Mouse (Mus musculus) spleen, adult 2 months (tissue): ENCODE measurements around the gene Hdac9. TPM values are rescaled to one million over a fixed set of nuclear protein-coding genes. Genes with fewer than 3 reads are reported as not detected.

Source experiments
- DNase-seq, 2 experiments: peaks; one replicate each; pipeline versions ENCODE4 v3.0.0 to v3.0.0-alpha.2; 2012 to 2021; ENCODE audit warnings: low spot score in 2 of 2, low read depth in 1 of 2
- H3K27ac ChIP-seq: fragments of 200-500 bp; 2 replicates; pipeline ENCODE4 v1.5.1; 2012; ENCODE audit warnings: low read length, inconsistent platforms; ENCODE audit not compliant: insufficient read depth
- H3K27me3 ChIP-seq: fragments of 200-500 bp; 2 replicates; pipeline ENCODE4 v1.6.1; 2012; ENCODE audit warnings: mild to moderate bottlenecking, moderate library complexity, low read length, inconsistent platforms; ENCODE audit not compliant: control insufficient read depth, insufficient read depth
- H3K36me3 ChIP-seq: fragments of 200-500 bp; 2 replicates; pipeline ENCODE4 v1.6.1; 2012; ENCODE audit warnings: mild to moderate bottlenecking, low read length, inconsistent platforms; ENCODE audit not compliant: control insufficient read depth, insufficient read depth
- H3K4me1 ChIP-seq: fragments of 200-500 bp; 2 replicates; pipeline ENCODE4 v1.6.1; 2011; ENCODE audit warnings: inconsistent platforms; ENCODE audit not compliant: control insufficient read depth, insufficient read depth, insufficient read length
- H3K4me3 ChIP-seq: fragments of 200-500 bp; 2 replicates; pipeline ENCODE4 v1.5.1; 2011; ENCODE audit warnings: mild to moderate bottlenecking, inconsistent platforms; ENCODE audit not compliant: insufficient read depth, insufficient read length; ENCODE audit errors: extremely low read depth
- CTCF ChIP-seq: fragments of 200-500 bp; IDR thresholded peaks from 2 replicates; pipeline ENCODE4 v1.5.1; 2011; ENCODE audit warnings: mild to moderate bottlenecking, inconsistent platforms; ENCODE audit not compliant: insufficient read depth, insufficient read length, insufficient replicate concordance; ENCODE audit errors: extremely low read depth
- POLR2A ChIP-seq: fragments of 200-500 bp; IDR thresholded peaks from 2 replicates; pipeline ENCODE4 v1.6.1; 2011; ENCODE audit warnings: low read depth, low read length, inconsistent platforms
- WGBS: fragments of 180-500 bp; shearing (Covaris S2); methylation state at CpG from one replicate; pipeline ENCODE4 v1.1.7; 2018; 5-methylcytosine and 5-hydroxymethylcytosine counted together
- polyA plus RNA-seq: library from polyadenylated mRNA; depleted of rRNA; stranded (reverse); fragments of >200 nt; gene quantifications from 2 replicates; pipeline ENCODE4 v1.2.3, GENCODE M21; 2012

Hdac9 gene
- polyA plus RNA-seq, 1 experiment = 8.9 TPM

GRCm38 (mm10) chr12:34231621-34232150 is 685.2 kb downstream of the Hdac9 start:
- no peaks in the 10 kb centered on the region for H3K4me1 ChIP-seq
- H3K27ac ChIP-seq = no peak overlapping the region
- WGBS = 89% methylated on average over 4 of the region's 4 CpGs
- H3K27me3 ChIP-seq = no peaks in the 10 kb centered on the region
- DNase-seq = no peak
- H3K36me3 ChIP-seq = no peaks in the 10 kb centered on the region
- no peak overlapping the region for H3K4me3 ChIP-seq
- TF ChIP-seq CTCF (no peak), POLR2A (no peak)

- H3K27ac ChIP-seq = no peak overlapping the region
- no peaks in the 10 kb centered on the region for H3K4me1 ChIP-seq
- WGBS = 56% methylated on average over 2 of the region's 2 CpGs
- H3K36me3 ChIP-seq = no peaks in the 10 kb centered on the region
- DNase-seq = no peak
- no peaks in the 10 kb centered on the region for H3K27me3 ChIP-seq
- TF ChIP-seq CTCF (no peak), POLR2A (no peak)
- no peak overlapping the region for H3K4me3 ChIP-seq
Observed at GRCm38 (mm10) chr12:34224505-34224904, 692.4 kb downstream of the Hdac9 start.

- no peaks in the 10 kb centered on the region for H3K36me3 ChIP-seq
- H3K4me1 ChIP-seq = no peaks in the 10 kb centered on the region
- 87% methylated on average over 9 of the region's 9 CpGs for WGBS
- no peaks in the 10 kb centered on the region for H3K27me3 ChIP-seq
- no peak for DNase-seq
- no peak overlapping the region for H3K4me3 ChIP-seq
- H3K27ac ChIP-seq = no peak overlapping the region
- TF ChIP-seq POLR2A (no peak), CTCF (no peak)
Observed at GRCm38 (mm10) chr12:34221014-34221413, 695.9 kb downstream of the Hdac9 start.

- no peaks in the 10 kb centered on the region for H3K4me1 ChIP-seq
- H3K27ac ChIP-seq = no peak overlapping the region
- H3K27me3 ChIP-seq = no peaks in the 10 kb centered on the region
- no peak for TF ChIP-seq CTCF
- TF ChIP-seq POLR2A = no peak
- 68% methylated on average over 9 of the region's 9 CpGs for WGBS
- DNase-seq = no peak
- H3K4me3 ChIP-seq = no peak overlapping the region
- H3K36me3 ChIP-seq = no peaks in the 10 kb centered on the region
Observed at GRCm38 (mm10) chr12:34220051-34220926, 696.6 kb downstream of the Hdac9 start.

- TF ChIP-seq POLR2A (no peak), CTCF (no peak)
- 86% methylated on average over 2 of the region's 2 CpGs for WGBS
- Histone ChIP-seq H3K4me3 (no peak overlapping the region), H3K4me1 (no peaks in the 10 kb centered on the region), H3K27ac (no peak overlapping the region), H3K36me3 (no peaks in the 10 kb centered on the region), H3K27me3 (no peaks in the 10 kb centered on the region)
- no peak for DNase-seq
Observed at GRCm38 (mm10) chr12:34218561-34218960, 698.3 kb downstream of the Hdac9 start.

- Histone ChIP-seq H3K27me3 (no peaks in the 10 kb centered on the region), H3K36me3 (no peaks in the 10 kb centered on the region), H3K4me3 (no peak overlapping the region), H3K4me1 (no peaks in the 10 kb centered on the region), H3K27ac (no peak overlapping the region)
- 56% methylated on average over 17 of the region's 17 CpGs for WGBS
- no peak for DNase-seq
- no peak for TF ChIP-seq CTCF
- no peak for TF ChIP-seq POLR2A
Observed at GRCm38 (mm10) chr12:34215023-34216020, 701.6 kb downstream of the Hdac9 start.
